17 mouse cellular contexts compared by ENCODE assay signal in the genomic region with DNA sequence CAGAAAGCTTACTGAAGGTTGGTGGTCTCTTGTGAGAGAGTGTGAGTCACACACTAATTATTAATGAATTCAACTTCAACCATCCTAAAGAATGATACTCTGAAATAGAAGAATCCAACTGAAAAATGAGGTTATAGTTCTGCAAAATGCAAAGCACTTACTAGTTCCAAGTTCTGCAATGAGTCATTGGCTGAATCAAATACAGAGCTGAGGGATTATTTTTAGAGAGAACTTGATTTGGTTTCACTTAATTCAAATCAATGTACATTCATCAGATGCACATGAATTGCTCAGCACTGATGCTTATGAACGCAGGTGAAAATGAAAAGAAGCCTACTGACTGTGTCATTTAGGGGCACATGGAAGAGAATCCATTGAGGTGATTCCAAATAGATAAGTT.
"Had no signal": no experiment of that assay in that cellular context is flagged by ENCODE, and none has a peak within 500 bp of the region (broad histone marks: within the 10 kb centered on the region; RNA-seq: fewer than 3 reads in every experiment).

No protein-coding gene starts in this region.

- ATAC-seq: hindbrain, embryonic 16.5 days; inflammation-experienced regulatory T-cells, adult 6 months; intestine, embryonic 15.5 days; intestine, postnatal 0 days; liver, embryonic 12.5 days had no signal

- DNase-seq: gastrocnemius, adult 2 months; gastrocnemius, postnatal 10 days; gastrocnemius, postnatal 25 days; heart, adult 18-20 months; heart, postnatal 10 days; heart, postnatal 4 days; kidney, adult 18-20 months; kidney, adult 8-10 months; kidney, postnatal 10 days; kidney, postnatal 25 days; kidney, postnatal 4 days; left cerebral cortex, postnatal 4 days had no signal
